Mouse (Mus musculus): ENCODE data around the gene Adipor1.
A peak's percentile ranks its signal among the peaks of the same experiment; 100 is the strongest.

Gene Adipor1

GRCm38 (mm10) chr1:134415168-134415831 lies at the start of gene Adipor1:
Adipor1 (plus strand) TSS chr1:134415378.
- peak; percentile 89 for DNase-seq (ENCODE audit: low read depth, low spot score)

- DNase-seq (ENCODE audit: low read depth, low spot score) = no peak
These were observed 49.7 kb upstream of the Adipor1 start for GRCm38 (mm10) chr1:134365491-134365890.

- DNase-seq (ENCODE audit: low read depth, low spot score) = no peak
These were observed 46.3 kb upstream of the Adipor1 start for GRCm38 (mm10) chr1:134368777-134369337.

GRCm38 (mm10) chr1:134374124-134374523 lies 41.1 kb upstream of the Adipor1 start:
- DNase-seq (ENCODE audit: low read depth, low spot score) = no peak

GRCm38 (mm10) chr1:134381051-134381450 lies 34.1 kb upstream of the Adipor1 start:
- no peak for DNase-seq (ENCODE audit: low read depth, low spot score)

- DNase-seq (ENCODE audit: low read depth, low spot score) = no peak
These were observed 33.2 kb upstream of the Adipor1 start for GRCm38 (mm10) chr1:134381795-134382625.

GRCm38 (mm10) chr1:134384581-134384980 lies 30.6 kb upstream of the Adipor1 start:
- DNase-seq (ENCODE audit: low read depth, low spot score) = no peak

GRCm38 (mm10) chr1:134385176-134385575 lies 30.0 kb upstream of the Adipor1 start:
- DNase-seq (ENCODE audit: low read depth, low spot score) = no peak

GRCm38 (mm10) chr1:134385666-134386065 lies 29.5 kb upstream of the Adipor1 start, which contains the start of gene 4933406M09Rik:
4933406M09Rik (plus strand) TSS chr1:134385940.
- DNase-seq (ENCODE audit: low read depth, low spot score) = no peak

- DNase-seq (ENCODE audit: low read depth, low spot score) = no peak
These were observed 21.4 kb upstream of the Adipor1 start for GRCm38 (mm10) chr1:134393827-134394226.

GRCm38 (mm10) chr1:134398210-134398609 lies 17.0 kb upstream of the Adipor1 start:
- no peak for DNase-seq (ENCODE audit: low read depth, low spot score)

- no peak for DNase-seq (ENCODE audit: low read depth, low spot score)
These were observed 15.4 kb upstream of the Adipor1 start for GRCm38 (mm10) chr1:134399735-134400134.

- DNase-seq (ENCODE audit: low read depth, low spot score) = no peak
These were observed 9.4 kb upstream of the Adipor1 start, which contains the start of gene Cyb5r1 for GRCm38 (mm10) chr1:134405509-134406413. Cyb5r1 (plus strand) TSS chr1:134405559.

- DNase-seq (ENCODE audit: low read depth, low spot score) = no peak
These were observed 8.8 kb upstream of the Adipor1 start for GRCm38 (mm10) chr1:134406414-134406771.

GRCm38 (mm10) chr1:134408080-134408479 lies 7.1 kb upstream of the Adipor1 start:
- DNase-seq (ENCODE audit: low read depth, low spot score) = no peak

- DNase-seq (ENCODE audit: low read depth, low spot score) = no peak
These were observed 3.2 kb upstream of the Adipor1 start for GRCm38 (mm10) chr1:134411706-134412629.

GRCm38 (mm10) chr1:134414038-134414437 lies 1.1 kb upstream of the Adipor1 start:
- DNase-seq (ENCODE audit: low read depth, low spot score) = no peak

GRCm38 (mm10) chr1:134414501-134415167 lies 544 bp upstream of the Adipor1 start:
- DNase-seq (ENCODE audit: low read depth, low spot score) = no peak

- no peak for DNase-seq (ENCODE audit: low read depth, low spot score)
These were observed 3.3 kb downstream of the Adipor1 start for GRCm38 (mm10) chr1:134418414-134418975.
